Mouse (Mus musculus): Measurements from ENCODE around the gene Eif4a1. TPM values are rescaled to one million over a fixed set of nuclear protein-coding genes. Genes with fewer than 3 reads are reported as not detected.

Eif4a1 gene
- polyA plus RNA-seq, 1 experiment from 2014 or later = 1,177 TPM

GRCm38 (mm10) chr11:69670786-69671725, 1.2 kb downstream of the Eif4a1 start:
- Histone ChIP-seq H3K27me3 (replicated peaks; ENCODE audit: control insufficient read depth, insufficient read depth, low read length) (no peaks in the 10 kb centered on the region), H3K4me1 (ENCODE audit: control insufficient read depth, insufficient read depth, low read length) (peaks cover 16% of the 10 kb centered on the region), H3K36me3 (ENCODE audit: control insufficient read depth, insufficient read depth, low read length) (peaks cover 77% of the 10 kb centered on the region), H3K27ac (ENCODE audit: low read depth, low read length) (peak overlapping the region; percentile 97), H3K4me3 (ENCODE audit: low read depth, low read length) (peak overlapping the region; percentile 100), H3K9ac (ENCODE audit: low read length) (peak overlapping the region; percentile 100), H3K4me2 (ENCODE audit: low read length) (peak overlapping the region; percentile 94), H3K9me3 (replicated peaks; ENCODE audit: control insufficient read depth, low read length) (no peaks in the 10 kb centered on the region)
- DNase-seq (ENCODE audit: low spot score) = peak; percentile 97
- WGBS = under 1% methylated on average over 58 of the region's 61 CpGs
- ATAC-seq = peak; percentile 72

DNA sequence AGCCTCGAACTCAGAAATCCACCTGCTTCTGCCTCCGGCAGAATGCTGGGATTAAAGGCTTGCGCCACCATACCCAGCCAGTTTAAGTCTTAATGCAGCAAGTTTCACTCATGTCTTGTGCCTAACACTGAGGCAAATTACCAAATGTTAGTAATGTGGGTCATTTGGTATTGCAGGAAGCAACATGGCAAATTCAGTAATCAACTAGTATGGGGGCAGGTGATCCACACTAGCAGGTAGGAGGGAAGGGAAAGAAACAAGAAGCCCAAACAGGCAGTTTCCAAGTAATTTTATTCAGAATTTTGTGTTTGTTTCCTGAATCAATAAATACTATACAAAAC, 5.6 kb downstream of the Eif4a1 start:
- H3K27me3 ChIP-seq (replicated peaks; ENCODE audit: control insufficient read depth, insufficient read depth, low read length) = no peaks in the 10 kb centered on the region
- ATAC-seq (no peak), DNase-seq (ENCODE audit: low spot score) (no peak)
- no peak overlapping the region for H3K4me2 ChIP-seq (ENCODE audit: low read length)
- 89% methylated on average over 3 of the region's 3 CpGs for WGBS
- no peak overlapping the region for H3K27ac ChIP-seq (ENCODE audit: low read depth, low read length)
- no peak overlapping the region for H3K9ac ChIP-seq (ENCODE audit: low read length)
- no peak overlapping the region for H3K4me3 ChIP-seq (ENCODE audit: low read depth, low read length)
- peaks cover 23% of the 10 kb centered on the region for H3K4me1 ChIP-seq (ENCODE audit: control insufficient read depth, insufficient read depth, low read length)
- no peaks in the 10 kb centered on the region for H3K9me3 ChIP-seq (replicated peaks; ENCODE audit: control insufficient read depth, low read length)
- peaks cover 73% of the 10 kb centered on the region for H3K36me3 ChIP-seq (ENCODE audit: control insufficient read depth, insufficient read depth, low read length)

DNA sequence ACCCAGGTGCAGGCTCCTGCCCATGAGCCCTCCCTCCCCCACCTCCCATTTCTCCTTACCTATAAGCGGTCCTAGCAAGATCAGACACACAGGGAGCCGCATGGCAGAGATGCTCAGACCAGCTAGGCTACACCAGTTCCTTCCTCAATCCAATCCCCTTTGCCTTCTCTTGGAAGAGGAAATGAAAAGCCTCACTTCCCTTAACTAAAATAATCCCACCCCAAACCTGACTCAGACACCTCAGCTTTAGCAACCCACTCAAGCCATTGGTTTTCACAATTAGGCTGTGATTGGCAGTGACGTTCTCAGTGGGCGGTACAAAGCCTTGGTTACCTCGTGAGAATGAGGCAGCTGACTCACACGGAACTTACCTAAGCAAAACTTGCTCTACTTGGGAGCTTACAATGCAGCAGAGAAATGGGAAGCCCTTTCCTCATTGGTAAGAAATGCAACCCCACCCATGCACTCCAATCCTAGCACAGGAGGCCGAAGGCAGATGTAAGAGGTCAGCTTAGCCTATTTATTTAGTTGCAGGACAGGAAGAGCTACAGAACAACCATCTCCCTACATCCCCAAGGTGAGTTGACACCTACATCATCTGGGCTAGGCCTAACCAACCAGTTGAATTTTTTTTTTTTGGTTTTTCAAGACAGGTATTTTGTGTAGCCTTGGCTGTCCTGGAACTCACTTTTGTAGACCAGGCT, 6.1 kb downstream of the Eif4a1 start, which contains the start of gene Cd68:
Cd68 (minus strand) TSS at position 193 of the 704 bp plus-strand sequence.
- Histone ChIP-seq H3K4me2 (ENCODE audit: low read length) (no peak within 1 kb of the TSS), H3K4me1 (ENCODE audit: control insufficient read depth, insufficient read depth, low read length) (peaks cover 25% of the 10 kb centered on the region), H3K27me3 (replicated peaks; ENCODE audit: control insufficient read depth, insufficient read depth, low read length) (no peaks in the 10 kb centered on the region), H3K27ac (ENCODE audit: low read depth, low read length) (no peak within 1 kb of the TSS), H3K9ac (ENCODE audit: low read length) (no peak within 1 kb of the TSS), H3K9me3 (replicated peaks; ENCODE audit: control insufficient read depth, low read length) (no peaks in the 10 kb centered on the region), H3K4me3 (ENCODE audit: low read depth, low read length) (no peak within 1 kb of the TSS), H3K36me3 (ENCODE audit: control insufficient read depth, insufficient read depth, low read length) (peaks cover 73% of the 10 kb centered on the region)
- WGBS = 25% methylated on average over 7 of the region's 7 CpGs
- ATAC-seq = no peak
- peak; percentile 32 for DNase-seq (ENCODE audit: low spot score)

DNA sequence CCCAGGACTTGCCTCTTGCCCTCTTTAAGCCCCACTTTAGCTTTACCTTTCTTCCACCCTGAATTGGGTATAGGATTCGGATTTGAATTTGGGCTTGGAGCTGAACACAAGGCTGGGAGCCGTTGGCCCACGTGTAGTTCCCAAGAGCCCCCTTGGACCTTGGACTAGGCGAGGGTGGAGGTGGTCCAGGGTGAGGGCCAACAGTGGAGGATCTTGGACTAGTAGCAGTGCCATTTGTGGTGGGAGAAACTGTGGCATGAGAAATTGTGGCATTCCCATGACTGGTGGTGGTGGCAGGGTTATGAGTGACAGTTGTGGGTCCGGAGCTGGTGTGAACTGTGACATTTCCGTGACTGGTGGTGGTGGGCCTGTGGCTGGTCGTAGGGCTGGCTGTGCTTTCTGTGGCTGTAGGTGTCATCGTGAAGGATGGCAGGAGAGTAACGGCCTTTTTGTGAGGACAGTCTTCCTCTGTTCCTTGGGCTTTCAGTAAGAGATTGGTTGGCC, 6.7 kb downstream of the Eif4a1 start:
- Histone ChIP-seq H3K36me3 (ENCODE audit: control insufficient read depth, insufficient read depth, low read length) (peaks cover 69% of the 10 kb centered on the region), H3K4me1 (ENCODE audit: control insufficient read depth, insufficient read depth, low read length) (peaks cover 22% of the 10 kb centered on the region), H3K9me3 (replicated peaks; ENCODE audit: control insufficient read depth, low read length) (no peaks in the 10 kb centered on the region), H3K27ac (ENCODE audit: low read depth, low read length) (no peak overlapping the region), H3K9ac (ENCODE audit: low read length) (no peak overlapping the region), H3K4me2 (ENCODE audit: low read length) (no peak overlapping the region), H3K4me3 (ENCODE audit: low read depth, low read length) (no peak overlapping the region), H3K27me3 (replicated peaks; ENCODE audit: control insufficient read depth, insufficient read depth, low read length) (no peaks in the 10 kb centered on the region)
- 80% methylated on average over 9 of the region's 9 CpGs for WGBS
- DNase-seq (ENCODE audit: low spot score) = no peak
- ATAC-seq = no peak

DNA sequence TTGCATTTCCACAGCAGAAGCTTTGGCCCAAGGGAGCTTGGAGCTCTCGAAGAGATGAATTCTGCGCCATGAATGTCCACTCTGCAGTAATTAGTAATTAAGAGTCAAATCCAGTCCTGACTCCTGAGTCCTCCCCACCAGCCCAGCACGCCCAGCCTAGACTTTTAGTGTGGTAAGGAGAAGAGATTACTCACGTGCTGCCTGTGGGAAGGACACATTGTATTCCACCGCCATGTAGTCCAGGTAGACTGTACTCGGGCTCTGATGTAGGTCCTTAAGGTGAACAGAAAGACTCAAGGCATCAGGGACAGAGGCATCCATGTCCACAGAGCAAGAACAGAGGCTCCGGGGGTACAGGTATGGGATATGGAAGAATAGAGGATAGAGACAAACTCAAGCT, 7.4 kb downstream of the Eif4a1 start:
- no peak for DNase-seq (ENCODE audit: low spot score)
- no peaks in the 10 kb centered on the region for H3K27me3 ChIP-seq (replicated peaks; ENCODE audit: control insufficient read depth, insufficient read depth, low read length)
- peaks cover 62% of the 10 kb centered on the region for H3K36me3 ChIP-seq (ENCODE audit: control insufficient read depth, insufficient read depth, low read length)
- no peaks in the 10 kb centered on the region for H3K9me3 ChIP-seq (replicated peaks; ENCODE audit: control insufficient read depth, low read length)
- H3K9ac ChIP-seq (ENCODE audit: low read length) = no peak overlapping the region
- 92% methylated on average over 7 of the region's 7 CpGs for WGBS
- H3K4me1 ChIP-seq (ENCODE audit: control insufficient read depth, insufficient read depth, low read length) = peaks cover 17% of the 10 kb centered on the region
- no peak overlapping the region for H3K4me2 ChIP-seq (ENCODE audit: low read length)
- H3K4me3 ChIP-seq (ENCODE audit: low read depth, low read length) = no peak overlapping the region
- H3K27ac ChIP-seq (ENCODE audit: low read depth, low read length) = no peak overlapping the region
- ATAC-seq = no peak

DNA sequence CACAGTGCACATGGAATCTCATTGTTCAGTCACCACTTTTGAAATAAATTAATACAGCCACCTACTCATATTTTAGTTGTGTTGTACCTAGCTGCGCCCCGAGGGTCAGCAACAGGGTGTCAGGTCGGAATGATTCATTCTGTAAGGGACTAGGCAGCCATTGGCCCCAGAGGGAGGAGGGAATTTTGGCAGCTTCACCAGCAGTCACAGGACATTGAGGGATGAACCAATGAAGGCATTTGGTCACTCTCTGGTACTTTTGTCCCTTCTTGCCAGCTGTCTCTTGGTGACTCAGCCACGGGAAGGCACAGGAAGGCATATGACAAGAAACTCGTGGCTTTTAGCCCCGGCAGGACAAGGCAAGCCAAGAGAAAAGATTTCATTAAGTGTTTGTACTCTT, 8.4 kb downstream of the Eif4a1 start:
- Histone ChIP-seq H3K4me1 (ENCODE audit: control insufficient read depth, insufficient read depth, low read length) (peaks cover 9% of the 10 kb centered on the region; the same call in 1 of the 2 replicates), H3K36me3 (ENCODE audit: control insufficient read depth, insufficient read depth, low read length) (peaks cover 56% of the 10 kb centered on the region), H3K4me3 (ENCODE audit: low read depth, low read length) (no peak overlapping the region), H3K27me3 (replicated peaks; ENCODE audit: control insufficient read depth, insufficient read depth, low read length) (no peaks in the 10 kb centered on the region), H3K9ac (ENCODE audit: low read length) (no peak overlapping the region), H3K4me2 (ENCODE audit: low read length) (no peak overlapping the region), H3K9me3 (replicated peaks; ENCODE audit: control insufficient read depth, low read length) (no peaks in the 10 kb centered on the region), H3K27ac (ENCODE audit: low read depth, low read length) (no peak overlapping the region)
- WGBS = 85% methylated on average over 6 of the region's 6 CpGs
- no peak for ATAC-seq
- no peak for DNase-seq (ENCODE audit: low spot score)

DNA sequence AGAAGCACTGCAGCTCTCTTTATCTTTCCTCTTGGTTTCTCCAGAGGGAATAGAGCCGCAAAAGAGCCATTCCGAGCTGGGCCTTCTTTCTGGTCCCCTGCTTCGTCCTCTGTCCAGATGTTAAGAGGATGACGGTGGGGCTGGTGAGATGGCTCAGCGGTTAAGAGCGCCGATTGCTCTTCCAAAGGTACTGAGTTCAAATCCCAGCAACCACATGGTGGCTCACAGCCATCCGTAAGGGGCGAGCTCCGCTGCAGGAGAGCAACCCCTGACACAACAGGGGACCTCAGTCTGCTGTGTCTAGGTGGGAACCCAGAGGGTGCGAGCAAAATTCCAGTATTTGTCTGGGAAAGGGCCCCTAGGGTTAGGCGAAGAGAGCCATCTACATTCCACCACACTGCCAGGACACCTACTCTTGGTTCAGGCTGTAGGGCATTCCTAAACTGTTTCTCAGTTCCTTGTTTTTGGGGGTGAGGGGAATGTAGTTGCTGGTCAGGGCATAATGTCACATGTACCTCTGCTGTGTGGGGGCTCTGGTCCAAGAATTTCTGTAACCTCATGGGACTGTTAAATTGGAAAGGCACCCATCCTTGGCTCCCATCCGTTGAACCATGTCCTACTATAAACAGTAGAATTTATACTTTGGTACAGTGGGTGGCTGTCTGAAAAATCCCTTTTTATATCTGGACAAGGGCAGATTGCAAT, 9.1 kb downstream of the Eif4a1 start:
- Histone ChIP-seq H3K9ac (ENCODE audit: low read length) (peak overlapping the region; percentile 66), H3K36me3 (ENCODE audit: control insufficient read depth, insufficient read depth, low read length) (peaks cover 56% of the 10 kb centered on the region), H3K4me1 (ENCODE audit: control insufficient read depth, insufficient read depth, low read length) (peaks cover 9% of the 10 kb centered on the region; the same call in 1 of the 2 replicates), H3K9me3 (replicated peaks; ENCODE audit: control insufficient read depth, low read length) (no peaks in the 10 kb centered on the region), H3K27ac (ENCODE audit: low read depth, low read length) (peak overlapping the region; percentile 96), H3K4me2 (ENCODE audit: low read length) (peak overlapping the region; percentile 59), H3K4me3 (ENCODE audit: low read depth, low read length) (peak overlapping the region; percentile 49), H3K27me3 (replicated peaks; ENCODE audit: control insufficient read depth, insufficient read depth, low read length) (no peaks in the 10 kb centered on the region)
- WGBS = 71% methylated on average over 13 of the region's 13 CpGs
- no peak; the same call in none of the 2 replicates for ATAC-seq
- DNase-seq (ENCODE audit: low spot score) = no peak

- H3K4me2 ChIP-seq (ENCODE audit: low read length) = peak within 1 kb of the TSS; percentile 59
- ATAC-seq = peak; percentile 97
- WGBS = under 1% methylated on average over 48 of the region's 48 CpGs
- peaks cover 56% of the 10 kb centered on the region for H3K36me3 ChIP-seq (ENCODE audit: control insufficient read depth, insufficient read depth, low read length)
- peak within 1 kb of the TSS; percentile 49 for H3K4me3 ChIP-seq (ENCODE audit: low read depth, low read length)
- peak within 1 kb of the TSS; percentile 66 for H3K9ac ChIP-seq (ENCODE audit: low read length)
- H3K4me1 ChIP-seq (ENCODE audit: control insufficient read depth, insufficient read depth, low read length) = peaks cover 9% of the 10 kb centered on the region; the same call in 1 of the 2 replicates
- peak within 1 kb of the TSS; percentile 96 for H3K27ac ChIP-seq (ENCODE audit: low read depth, low read length)
- DNase-seq (ENCODE audit: low spot score) = peak; percentile 99
- H3K27me3 ChIP-seq (replicated peaks; ENCODE audit: control insufficient read depth, insufficient read depth, low read length) = no peaks in the 10 kb centered on the region
- H3K9me3 ChIP-seq (replicated peaks; ENCODE audit: control insufficient read depth, low read length) = no peaks in the 10 kb centered on the region
Measured at GRCm38 (mm10) chr11:69662213-69662966, 9.8 kb downstream of the Eif4a1 start, which contains the start of gene Mpdu1. Gene Mpdu1, minus strand, starts transcription at chr11:69662642.

Measured in forebrain, embryonic 14.5 days (tissue).